Mouse (Mus musculus): ENCODE measurements around the gene Acot13.
A peak's percentile ranks its signal among the peaks of the same experiment; 100 is the strongest.

Acot13 gene

GRCm38 (mm10) chr13:24830756-24831352, 486 bp downstream of the Acot13 start:
- no peak for DNase-seq (ENCODE audit: low read depth, low spot score)

GRCm38 (mm10) chr13:24826116-24826515, 5.2 kb downstream of the Acot13 start:
- DNase-seq (ENCODE audit: low read depth, low spot score) = no peak

GRCm38 (mm10) chr13:24825587-24825986, 5.8 kb downstream of the Acot13 start:
- DNase-seq (ENCODE audit: low read depth, low spot score) = no peak

- no peak for DNase-seq (ENCODE audit: low read depth, low spot score)
These were observed 6.7 kb downstream of the Acot13 start for GRCm38 (mm10) chr13:24824647-24825046.

- DNase-seq (ENCODE audit: low read depth, low spot score) = no peak
These were observed 8.5 kb downstream of the Acot13 start for GRCm38 (mm10) chr13:24822663-24823343.

GRCm38 (mm10) chr13:24819931-24820330, 11.4 kb downstream of the Acot13 start:
- DNase-seq (ENCODE audit: low read depth, low spot score) = no peak

- DNase-seq (ENCODE audit: low read depth, low spot score) = no peak
These were observed 14.9 kb downstream of the Acot13 start for GRCm38 (mm10) chr13:24816125-24817092.

GRCm38 (mm10) chr13:24814616-24815015, 16.7 kb downstream of the Acot13 start:
- DNase-seq (ENCODE audit: low read depth, low spot score) = no peak

GRCm38 (mm10) chr13:24812521-24812920, 18.8 kb downstream of the Acot13 start:
- no peak for DNase-seq (ENCODE audit: low read depth, low spot score)

- no peak for DNase-seq (ENCODE audit: low read depth, low spot score)
These were observed 25.3 kb downstream of the Acot13 start for GRCm38 (mm10) chr13:24806079-24806478.

GRCm38 (mm10) chr13:24803196-24803595, 28.1 kb downstream of the Acot13 start:
- DNase-seq (ENCODE audit: low read depth, low spot score) = no peak

GRCm38 (mm10) chr13:24802131-24802691, 29.1 kb downstream of the Acot13 start:
- no peak for DNase-seq (ENCODE audit: low read depth, low spot score)

- DNase-seq (ENCODE audit: low read depth, low spot score) = no peak
These were observed 29.9 kb downstream of the Acot13 start, which contains the start of gene BC005537 for GRCm38 (mm10) chr13:24801308-24801921. TSS of gene BC005537 (plus strand) at chr13:24801657.

GRCm38 (mm10) chr13:24800674-24801307, 30.5 kb downstream of the Acot13 start:
- peak; percentile 95 for DNase-seq (ENCODE audit: low read depth, low spot score)

- DNase-seq (ENCODE audit: low read depth, low spot score) = no peak
These were observed 31.2 kb downstream of the Acot13 start for GRCm38 (mm10) chr13:24799925-24800673.

- no peak for DNase-seq (ENCODE audit: low read depth, low spot score)
These were observed 32.0 kb downstream of the Acot13 start for GRCm38 (mm10) chr13:24799378-24799777.

GRCm38 (mm10) chr13:24798686-24799085, 32.7 kb downstream of the Acot13 start:
- DNase-seq (ENCODE audit: low read depth, low spot score) = no peak

- DNase-seq (ENCODE audit: low read depth, low spot score) = no peak
These were observed 38.8 kb downstream of the Acot13 start for GRCm38 (mm10) chr13:24792411-24793045.

- DNase-seq (ENCODE audit: low read depth, low spot score) = no peak
These were observed 40.0 kb downstream of the Acot13 start for GRCm38 (mm10) chr13:24791349-24791748.

- no peak for DNase-seq (ENCODE audit: low read depth, low spot score)
These were observed 43.9 kb downstream of the Acot13 start for GRCm38 (mm10) chr13:24787477-24787876.

Measured in retina, postnatal 7 days (tissue).